Mouse (Mus musculus) midbrain, embryonic 10.5 days (tissue): ENCODE data around the gene Sbk1. TPM values are rescaled to one million over a fixed set of nuclear protein-coding genes. Genes with fewer than 3 reads are reported as not detected.

Source experiments
- DNase-seq: peaks from one replicate; pipeline ENCODE4 v3.0.0-alpha.2; 2017; ENCODE audit warnings: low spot score
- H3K27ac ChIP-seq: fragments of 300-500 bp; sonication (generic); replicated peaks from 2 replicates; pipeline ENCODE4 v1.5.1; 2016; ENCODE audit warnings: mild to moderate bottlenecking
- H3K27me3 ChIP-seq: fragments of 300-500 bp; sonication (generic); 2 replicates; pipeline ENCODE4 v1.6.1; 2016; ENCODE audit warnings: low read depth, mild to moderate bottlenecking; ENCODE audit not compliant: poor library complexity, severe bottlenecking
- H3K36me3 ChIP-seq: fragments of 300-500 bp; sonication (generic); 2 replicates; pipeline ENCODE4 v1.6.1; 2016; ENCODE audit warnings: mild to moderate bottlenecking, moderate library complexity
- H3K4me1 ChIP-seq: fragments of 300-500 bp; sonication (generic); 2 replicates; pipeline ENCODE4 v1.6.1; 2016
- H3K4me3 ChIP-seq: fragments of 300-500 bp; sonication (generic); 2 replicates; pipeline ENCODE4 v1.5.1; 2016; ENCODE audit warnings: mild to moderate bottlenecking, moderate library complexity
- H3K9me3 ChIP-seq: fragments of 300-500 bp; sonication (generic); replicated peaks from 2 replicates; pipeline ENCODE4 v1.6.1; 2016; ENCODE audit warnings: mild to moderate bottlenecking
- WGBS: fragments of 180-500 bp; shearing (Covaris S2); methylation state at CpG from one replicate; pipeline ENCODE4 v1.1.7; 2016; 5-methylcytosine and 5-hydroxymethylcytosine counted together
- polyA plus RNA-seq: library from polyadenylated mRNA; unstranded; fragments of >200 nt; fragmentation: Nextera tagmentation; extraction: Ambion mirVana; gene quantifications from 2 replicates; pipeline ENCODE4 v1.2.1, GENCODE M21; 2016

Sbk1 gene
- polyA plus RNA-seq, 1 experiment from 2014 or later = 91.5 TPM

- peaks cover 18% of the 10 kb centered on the region for H3K27me3 ChIP-seq
- no peaks in the 10 kb centered on the region for H3K36me3 ChIP-seq
- no peak for DNase-seq
- H3K4me1 ChIP-seq = peaks cover 17% of the 10 kb centered on the region
- 47% methylated on average over 17 of the region's 17 CpGs for WGBS
- H3K4me3 ChIP-seq = no peak overlapping the region
- no peaks in the 10 kb centered on the region for H3K9me3 ChIP-seq
- no peak overlapping the region for H3K27ac ChIP-seq
These were observed 23.7 kb upstream of the Sbk1 start for GRCm38 (mm10) chr7:126248641-126249141.

- Histone ChIP-seq H3K4me3 (no peak overlapping the region), H3K36me3 (no peaks in the 10 kb centered on the region), H3K27ac (no peak overlapping the region), H3K9me3 (no peaks in the 10 kb centered on the region), H3K4me1 (peaks cover 17% of the 10 kb centered on the region), H3K27me3 (peaks cover 18% of the 10 kb centered on the region)
- WGBS = 75% methylated on average over 5 of the region's 5 CpGs
- no peak for DNase-seq
These were observed 23.3 kb upstream of the Sbk1 start for GRCm38 (mm10) chr7:126249146-126249545.

GRCm38 (mm10) chr7:126249986-126250385 lies 22.4 kb upstream of the Sbk1 start:
- Histone ChIP-seq H3K4me3 (no peak overlapping the region), H3K27me3 (peaks cover 18% of the 10 kb centered on the region), H3K27ac (no peak overlapping the region), H3K9me3 (no peaks in the 10 kb centered on the region), H3K36me3 (no peaks in the 10 kb centered on the region), H3K4me1 (peaks cover 17% of the 10 kb centered on the region)
- WGBS = 90% methylated on average over 3 of the region's 3 CpGs
- no peak for DNase-seq

- H3K27me3 ChIP-seq = peaks cover 18% of the 10 kb centered on the region
- H3K27ac ChIP-seq = no peak overlapping the region
- no peaks in the 10 kb centered on the region for H3K9me3 ChIP-seq
- no peaks in the 10 kb centered on the region for H3K36me3 ChIP-seq
- no peak for DNase-seq
- H3K4me3 ChIP-seq = no peak overlapping the region
- WGBS = 82% methylated on average over 7 of the region's 7 CpGs
- peaks cover 17% of the 10 kb centered on the region for H3K4me1 ChIP-seq
These were observed 21.9 kb upstream of the Sbk1 start for GRCm38 (mm10) chr7:126250481-126250880.

GRCm38 (mm10) chr7:126251698-126252097 lies 20.7 kb upstream of the Sbk1 start:
- peaks cover 18% of the 10 kb centered on the region for H3K27me3 ChIP-seq
- H3K36me3 ChIP-seq = no peaks in the 10 kb centered on the region
- no peak overlapping the region for H3K27ac ChIP-seq
- 77% methylated on average over 3 of the region's 3 CpGs for WGBS
- H3K4me3 ChIP-seq = no peak overlapping the region
- no peaks in the 10 kb centered on the region for H3K9me3 ChIP-seq
- no peak for DNase-seq
- peaks cover 13% of the 10 kb centered on the region for H3K4me1 ChIP-seq

- H3K27me3 ChIP-seq = peaks cover 17% of the 10 kb centered on the region
- H3K9me3 ChIP-seq = no peaks in the 10 kb centered on the region
- no peak overlapping the region for H3K27ac ChIP-seq
- H3K4me3 ChIP-seq = no peak overlapping the region
- H3K4me1 ChIP-seq = peaks cover 13% of the 10 kb centered on the region
- no peak for DNase-seq
- WGBS = 89% methylated on average over 5 of the region's 5 CpGs
- H3K36me3 ChIP-seq = no peaks in the 10 kb centered on the region
These were observed 20.2 kb upstream of the Sbk1 start for GRCm38 (mm10) chr7:126252230-126252629.

- H3K27me3 ChIP-seq = peaks cover 14% of the 10 kb centered on the region
- H3K4me1 ChIP-seq = no peaks in the 10 kb centered on the region
- H3K4me3 ChIP-seq = no peak overlapping the region
- H3K36me3 ChIP-seq = no peaks in the 10 kb centered on the region
- H3K9me3 ChIP-seq = no peaks in the 10 kb centered on the region
- DNase-seq = peak; percentile 75
- no peak overlapping the region for H3K27ac ChIP-seq
- WGBS = 19% methylated on average over 18 of the region's 18 CpGs
These were observed 11.9 kb upstream of the Sbk1 start for GRCm38 (mm10) chr7:126260280-126261210.

- no peak for DNase-seq
- Histone ChIP-seq H3K9me3 (no peaks in the 10 kb centered on the region), H3K36me3 (no peaks in the 10 kb centered on the region), H3K27ac (no peak overlapping the region), H3K4me1 (peaks cover 8% of the 10 kb centered on the region), H3K27me3 (peaks cover 18% of the 10 kb centered on the region), H3K4me3 (no peak overlapping the region)
- WGBS = 86% methylated on average over 4 of the region's 4 CpGs
These were observed 10.6 kb upstream of the Sbk1 start for GRCm38 (mm10) chr7:126261823-126262222.

- Histone ChIP-seq H3K27me3 (peaks cover 21% of the 10 kb centered on the region), H3K27ac (no peak overlapping the region), H3K36me3 (no peaks in the 10 kb centered on the region), H3K9me3 (no peaks in the 10 kb centered on the region), H3K4me1 (peaks cover 8% of the 10 kb centered on the region), H3K4me3 (no peak overlapping the region)
- 29% methylated on average over 7 of the region's 7 CpGs for WGBS
- no peak for DNase-seq
These were observed 8.5 kb upstream of the Sbk1 start for GRCm38 (mm10) chr7:126263964-126264363.

GRCm38 (mm10) chr7:126265949-126266348 lies 6.5 kb upstream of the Sbk1 start:
- H3K27ac ChIP-seq = no peak overlapping the region
- H3K27me3 ChIP-seq = peaks cover 18% of the 10 kb centered on the region
- no peak for DNase-seq
- H3K4me3 ChIP-seq = no peak overlapping the region
- no peaks in the 10 kb centered on the region for H3K36me3 ChIP-seq
- H3K4me1 ChIP-seq = peaks cover 9% of the 10 kb centered on the region
- 87% methylated on average over 9 of the region's 9 CpGs for WGBS
- no peaks in the 10 kb centered on the region for H3K9me3 ChIP-seq

- WGBS = 74% methylated on average over 4 of the region's 4 CpGs
- Histone ChIP-seq H3K27me3 (peaks cover 23% of the 10 kb centered on the region), H3K9me3 (no peaks in the 10 kb centered on the region), H3K4me3 (no peak overlapping the region), H3K36me3 (no peaks in the 10 kb centered on the region), H3K27ac (no peak overlapping the region), H3K4me1 (peaks cover 14% of the 10 kb centered on the region)
- DNase-seq = no peak
These were observed 6.0 kb upstream of the Sbk1 start for GRCm38 (mm10) chr7:126266372-126266870.

GRCm38 (mm10) chr7:126267606-126268005 lies 4.8 kb upstream of the Sbk1 start:
- Histone ChIP-seq H3K27ac (no peak overlapping the region), H3K27me3 (peaks cover 24% of the 10 kb centered on the region), H3K36me3 (no peaks in the 10 kb centered on the region), H3K4me3 (no peak overlapping the region), H3K4me1 (peaks cover 19% of the 10 kb centered on the region), H3K9me3 (no peaks in the 10 kb centered on the region)
- WGBS = 73% methylated on average over 8 of the region's 8 CpGs
- DNase-seq = no peak

GRCm38 (mm10) chr7:126272770-126273311 lies 422 bp downstream of the Sbk1 start:
- 1% methylated on average over 37 of the region's 38 CpGs for WGBS
- peak; percentile 61 for DNase-seq
- peaks cover 56% of the 10 kb centered on the region for H3K4me1 ChIP-seq
- H3K9me3 ChIP-seq = no peaks in the 10 kb centered on the region
- H3K36me3 ChIP-seq = peaks cover 38% of the 10 kb centered on the region
- H3K27me3 ChIP-seq = peaks cover 14% of the 10 kb centered on the region
- peak overlapping the region; percentile 99 for H3K27ac ChIP-seq
- H3K4me3 ChIP-seq = peak overlapping the region; percentile 100
